Mouse (Mus musculus) gastrocnemius, postnatal 36 days (tissue): ENCODE data around the gene Ppm1g. TPM values are rescaled to one million over a fixed set of nuclear protein-coding genes. Genes with fewer than 3 reads are reported as not detected.
"Not testable (repeated sequence)": the region's sequence is repeated elsewhere in the genome, so short reads cannot be mapped to it uniquely, and the experiment has no call there.

Experiments used
- DNase-seq, 2 experiments: peaks; one replicate each; pipeline ENCODE4 v3.0.0; 2022
- intact Hi-C: fragments of 180-260 bp; cut with DNase I; formaldehyde crosslinking; loops from one replicate; pipeline ENCODE4 v1.15.1; 2025
- total RNA-seq, 2 experiments: library from RNA; stranded (reverse); gene quantifications; 2 replicates each; pipeline ENCODE4 v1.2.3; 2021

The Ppm1g gene
- total RNA-seq, 2 experiments from 2014 or later = 33.9 to 47.2 TPM

GRCm38 (mm10) chr5:31221304-31221945 is 938 bp upstream of the Ppm1g start:
- DNase-seq = no peak
- intact Hi-C loops = loop anchor here (2.0 kb wide), 1 partner anchor 19 kb away; the partner anchor contains the start of genes Gm9970 and Nrbp1

GRCm38 (mm10) chr5:31219911-31220447 is 508 bp downstream of the Ppm1g start:
- intact Hi-C loops = loop anchor here (2.0 to 5.0 kb wide), 2 partner anchors 21 to 107 kb away; partner anchors contain the start of genes Gm9970 and Nrbp1
- no peak for DNase-seq

- no peak for DNase-seq
- intact Hi-C loops = loop anchor here (5.0 kb wide), 1 partner anchor 108 kb away; no protein-coding TSS in a partner anchor
Observed at GRCm38 (mm10) chr5:31219474-31219873, 1.0 kb downstream of the Ppm1g start.

GRCm38 (mm10) chr5:31219070-31219469 is 1.4 kb downstream of the Ppm1g start:
- no peak for DNase-seq
- intact Hi-C loops = loop anchor here (5.0 kb wide), 1 partner anchor 108 kb away; no protein-coding TSS in a partner anchor

GRCm38 (mm10) chr5:31218294-31218693 is 2.2 kb downstream of the Ppm1g start:
- intact Hi-C loops = loop anchor here (5.0 kb wide), 1 partner anchor 109 kb away; no protein-coding TSS in a partner anchor
- no peak for DNase-seq

- intact Hi-C loops = loop anchor here (5.0 kb wide), 1 partner anchor 111 kb away; no protein-coding TSS in a partner anchor
- DNase-seq = not testable (repeated sequence)
Observed at GRCm38 (mm10) chr5:31216554-31216953, 3.9 kb downstream of the Ppm1g start.

GRCm38 (mm10) chr5:31204421-31204820 is 16.1 kb downstream of the Ppm1g start:
- intact Hi-C loops = no loop called here

GRCm38 (mm10) chr5:31203866-31204265 is 16.6 kb downstream of the Ppm1g start:
- no peak for DNase-seq
- intact Hi-C loops = no loop called here

More at GRCm38 (mm10) chr5:31204421-31204820, 16.1 kb downstream of the Ppm1g start:
- no peak for DNase-seq

- intact Hi-C loops = no loop called here
- no peak for DNase-seq
Observed at GRCm38 (mm10) chr5:31202933-31203332, 17.6 kb downstream of the Ppm1g start.

- intact Hi-C loops = no loop called here
- DNase-seq = peak; percentile 90 to 91
Observed at GRCm38 (mm10) chr5:31201742-31202590, 18.5 kb downstream of the Ppm1g start, which contains the start of gene Zfp513. Gene Zfp513, minus strand, starts transcription at chr5:31202303.

GRCm38 (mm10) chr5:31201042-31201741 is 19.3 kb downstream of the Ppm1g start:
- no peak for DNase-seq
- intact Hi-C loops = no loop called here

- no peak for DNase-seq
- intact Hi-C loops = no loop called here
Observed at GRCm38 (mm10) chr5:31200327-31200768, 20.1 kb downstream of the Ppm1g start.

GRCm38 (mm10) chr5:31199893-31200292 is 20.6 kb downstream of the Ppm1g start:
- DNase-seq = no peak
- intact Hi-C loops = no loop called here

GRCm38 (mm10) chr5:31199321-31199892 is 21.1 kb downstream of the Ppm1g start:
- intact Hi-C loops = no loop called here
- DNase-seq = no peak

GRCm38 (mm10) chr5:31198616-31199320 is 21.7 kb downstream of the Ppm1g start:
- intact Hi-C loops = no loop called here
- no peak for DNase-seq

GRCm38 (mm10) chr5:31198170-31198569 is 22.3 kb downstream of the Ppm1g start:
- intact Hi-C loops = no loop called here
- no peak for DNase-seq

GRCm38 (mm10) chr5:31197072-31197471 is 23.4 kb downstream of the Ppm1g start:
- DNase-seq = no peak
- intact Hi-C loops = no loop called here

GRCm38 (mm10) chr5:31196207-31196606 is 24.3 kb downstream of the Ppm1g start:
- no peak for DNase-seq
- intact Hi-C loops = no loop called here

- intact Hi-C loops = no loop called here
- DNase-seq = no peak
Observed at GRCm38 (mm10) chr5:31195671-31196070, 24.8 kb downstream of the Ppm1g start.
